Mouse (Mus musculus): ENCODE measurements around the gene Hoxa11.
A peak's percentile ranks its signal among the peaks of the same experiment; 100 is the strongest.

Gene Hoxa11

DNA sequence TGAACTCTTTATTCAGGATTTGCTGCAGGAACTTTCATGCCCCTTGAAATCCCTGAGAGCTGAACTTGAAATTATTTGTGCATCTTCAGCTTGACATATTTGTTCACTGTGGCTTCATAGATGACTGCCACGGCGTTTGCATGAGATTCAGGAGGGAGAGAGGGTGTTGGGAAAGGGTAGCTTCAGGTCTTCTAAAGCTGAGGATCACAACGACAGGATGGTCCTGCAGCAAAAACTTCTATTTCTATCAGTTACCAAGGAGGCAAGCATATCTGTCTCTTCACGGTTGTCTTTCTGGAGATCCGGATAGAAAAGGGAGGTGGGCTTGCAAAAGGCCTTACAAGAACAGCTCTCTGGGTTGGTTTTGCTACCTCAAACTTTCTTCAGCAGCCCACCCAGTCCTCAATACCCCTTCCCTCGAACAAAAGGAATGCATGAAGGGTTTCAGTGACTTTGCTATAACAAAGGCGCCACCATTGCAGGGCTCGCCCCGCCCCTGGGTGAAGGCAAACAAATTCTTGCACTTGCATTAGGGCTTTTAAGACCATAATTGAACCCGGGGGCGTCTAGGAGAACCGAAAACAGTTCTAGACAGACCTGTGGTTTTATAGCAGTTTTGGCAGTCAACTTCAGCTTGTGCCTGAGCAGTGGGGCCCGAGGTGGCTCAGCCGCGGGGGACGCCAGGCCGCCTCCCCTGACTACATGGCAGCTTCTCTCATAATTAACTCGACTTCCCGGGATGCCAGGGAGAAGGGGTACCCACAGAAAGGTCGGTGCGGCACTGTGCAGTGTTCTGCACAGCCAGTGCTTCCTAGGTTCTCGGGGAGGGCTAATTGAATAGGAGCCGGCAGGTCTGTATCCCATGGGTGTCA, 2.4 kb upstream of the Hoxa11 start:
- DNase-seq (ENCODE audit: low spot score in 2 of 2): no peak

DNA sequence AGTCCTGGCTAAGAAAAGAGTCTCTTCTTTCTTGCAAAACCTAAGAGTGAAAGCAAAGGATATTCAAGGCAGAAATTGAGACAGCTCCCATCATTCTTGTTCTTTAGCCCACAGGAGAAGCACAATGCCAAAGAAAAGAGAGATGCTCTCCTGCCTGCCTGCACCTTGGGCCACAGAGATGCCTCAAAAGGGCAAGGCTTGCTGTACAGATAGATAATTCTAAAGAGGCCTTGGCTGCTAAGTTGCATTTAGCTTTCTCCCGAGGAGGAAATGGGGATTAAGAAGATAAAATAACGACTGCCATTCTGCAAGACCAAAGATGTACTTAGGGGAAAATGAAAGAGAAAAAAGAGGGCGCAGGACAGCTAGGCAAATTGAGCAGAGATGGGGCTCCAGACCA, 1.3 kb upstream of the Hoxa11 start:
- no peak for DNase-seq (ENCODE audit: low spot score in 2 of 2)

DNA sequence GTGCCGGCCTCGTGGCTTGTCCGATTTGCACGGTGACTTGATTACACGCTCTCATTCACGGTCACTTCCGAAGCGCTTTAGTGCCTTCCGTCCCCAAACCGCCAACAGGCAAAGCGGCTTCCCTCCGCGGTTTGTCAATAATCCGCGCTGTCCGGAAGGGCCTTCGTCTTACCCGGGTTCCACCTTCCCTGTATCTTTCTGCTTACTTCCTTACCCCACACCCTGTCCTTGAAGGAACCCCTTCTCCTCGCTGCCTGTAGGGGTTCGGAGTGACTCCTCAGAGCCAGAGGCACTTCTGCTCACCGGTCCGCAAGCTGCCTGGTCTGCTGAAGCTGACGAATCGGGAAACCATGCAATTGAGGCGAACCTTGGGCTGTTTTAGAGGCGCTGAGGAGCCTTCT, 793 bp upstream of the Hoxa11 start:
- DNase-seq (ENCODE audit: low spot score in 2 of 2): no peak

DNA sequence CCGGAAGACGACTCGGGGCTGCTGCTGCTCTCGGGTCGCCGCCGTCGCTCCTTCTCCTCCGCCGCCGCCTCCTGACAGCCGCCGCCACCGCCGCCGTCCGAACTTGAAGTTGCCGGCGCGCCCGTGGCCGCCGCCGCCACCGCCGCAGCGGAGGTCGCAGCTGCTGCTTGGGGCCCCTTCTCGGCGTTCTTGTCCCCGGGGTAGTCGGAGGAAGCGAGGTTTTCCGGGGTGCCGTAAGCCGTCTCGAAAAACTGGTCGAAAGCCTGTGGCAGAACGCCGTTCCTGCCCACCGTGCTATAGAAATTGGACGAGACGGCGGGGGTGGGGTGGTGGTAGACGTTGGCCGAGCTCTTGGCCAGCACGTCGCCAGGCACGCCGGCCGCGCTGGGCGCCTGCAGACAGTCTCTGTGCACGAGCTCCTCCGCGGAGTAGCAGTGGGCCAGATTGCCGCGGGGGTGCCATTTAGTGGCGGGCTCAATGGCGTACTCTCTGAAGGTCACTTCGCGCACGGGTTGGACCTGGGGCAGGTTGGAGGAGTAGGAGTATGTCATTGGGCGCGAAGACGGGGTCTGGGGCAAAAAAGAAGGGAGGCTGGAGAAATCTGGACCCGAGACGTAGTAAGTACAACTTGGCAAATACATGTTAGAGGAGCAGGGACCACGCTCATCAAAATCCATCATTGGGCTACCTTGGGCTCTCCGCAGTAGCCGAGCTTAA, 412 bp downstream of the Hoxa11 start:
- DNase-seq (ENCODE audit: low spot score in 2 of 2): no peak

DNA sequence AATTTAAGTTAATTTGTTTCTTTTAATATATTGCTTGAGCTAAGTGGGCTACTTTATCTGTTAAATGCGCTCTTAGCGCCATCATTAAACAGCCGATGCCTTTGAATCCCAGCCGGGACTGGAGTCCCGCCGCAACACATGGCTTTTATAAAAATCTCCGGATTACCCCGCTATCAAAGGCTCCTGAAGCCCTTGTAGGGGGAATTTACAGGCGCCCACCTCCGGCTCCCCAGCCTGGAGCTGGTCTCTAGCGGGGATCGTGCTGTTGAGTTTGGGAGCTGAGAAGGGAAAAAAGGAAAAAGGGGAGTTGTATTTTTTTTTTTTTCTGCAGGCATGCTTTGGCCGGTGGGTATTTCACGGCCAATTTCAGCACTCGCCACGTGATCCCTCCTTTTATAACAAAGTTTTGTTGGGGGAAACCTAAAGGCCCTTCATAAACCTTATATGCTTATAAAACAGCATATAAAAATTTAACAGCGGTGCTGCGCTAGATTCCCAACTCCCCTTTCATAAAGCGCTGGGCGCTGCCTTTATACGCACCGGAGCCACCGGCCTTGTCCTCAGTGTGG, 1.1 kb downstream of the Hoxa11 start:
- no peak for DNase-seq (ENCODE audit: low spot score in 2 of 2)

DNA sequence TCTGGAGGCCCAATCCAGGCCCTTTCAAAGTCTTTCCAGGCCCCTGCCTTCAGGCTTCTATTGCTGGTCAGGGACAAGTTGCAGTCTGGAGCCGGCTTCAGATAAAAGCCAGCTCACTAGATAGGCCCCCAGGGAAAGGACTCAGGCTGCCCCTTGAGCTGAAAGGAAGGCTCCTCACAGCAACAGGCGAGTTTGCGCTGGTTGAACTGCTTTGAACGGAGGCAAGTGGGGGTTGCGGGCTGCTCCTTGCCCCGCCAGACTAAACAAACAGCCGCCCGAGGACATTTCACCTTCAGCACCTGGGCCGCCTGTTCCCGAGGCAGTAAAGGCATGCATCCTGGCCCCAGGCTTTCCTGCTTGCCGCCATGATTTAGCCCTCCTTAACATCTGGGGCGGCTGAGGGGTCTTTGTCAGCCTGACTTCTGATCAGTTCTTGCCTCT, 1.9 kb downstream of the Hoxa11 start:
- no peak for DNase-seq (ENCODE audit: low spot score in 2 of 2)

DNA sequence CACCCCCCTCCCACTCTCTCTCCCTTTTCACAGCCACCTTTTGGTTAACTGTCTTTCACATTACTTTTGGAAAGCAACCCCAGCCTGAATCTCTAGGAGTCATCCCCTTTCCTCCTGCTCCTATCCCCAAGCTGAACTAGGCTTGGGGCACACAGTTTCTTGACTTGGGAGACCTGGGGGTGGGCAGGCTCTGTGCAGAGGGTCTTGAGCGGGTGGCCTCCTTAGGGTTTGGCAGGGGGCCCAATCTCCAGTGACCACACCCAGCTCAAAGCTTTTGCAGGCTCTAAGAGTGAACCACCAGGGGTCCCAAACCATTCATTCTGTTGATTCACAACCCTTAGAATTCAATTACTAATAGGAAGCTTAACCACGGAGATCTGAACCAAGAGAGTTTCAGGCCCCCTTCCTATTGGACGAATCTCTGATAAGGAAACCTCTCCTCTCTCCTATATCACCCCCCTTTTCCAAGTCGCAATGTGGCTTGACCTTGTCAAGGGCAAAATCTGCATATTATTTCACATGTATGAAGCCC, 2.7 kb downstream of the Hoxa11 start:
- DNase-seq (ENCODE audit: low spot score in 2 of 2): no peak

DNA sequence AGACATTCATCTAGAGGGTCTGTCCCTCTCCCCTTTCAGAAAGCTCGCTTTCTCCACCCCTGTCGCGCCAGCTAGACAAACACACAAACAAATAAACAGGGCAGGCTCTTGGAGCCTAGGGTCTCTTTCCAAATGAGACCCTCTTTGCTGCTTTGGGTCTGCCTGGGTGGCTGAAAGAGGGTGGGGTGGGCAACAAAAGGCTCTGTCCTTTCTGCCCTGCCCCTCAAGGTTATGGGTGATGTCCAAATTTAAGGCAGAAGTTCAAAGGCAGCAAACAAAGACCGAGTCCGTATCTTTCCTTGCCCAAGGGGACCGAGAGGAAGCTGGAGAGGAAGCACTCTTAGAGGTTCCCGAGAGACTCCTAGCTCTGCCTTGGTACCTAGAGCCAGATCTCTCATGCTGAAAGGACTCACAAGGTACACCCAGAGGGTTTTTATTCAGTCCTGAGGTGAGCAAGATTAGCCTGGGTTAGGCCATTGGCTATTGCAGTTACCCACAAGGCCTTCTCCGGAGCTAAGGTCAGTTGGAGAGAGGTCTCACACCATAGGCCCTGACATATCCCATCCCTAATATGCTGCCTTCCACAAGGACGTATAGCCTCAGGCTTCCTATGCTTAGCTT, 4.5 kb downstream of the Hoxa11 start:
- no peak for DNase-seq (ENCODE audit: low spot score in 2 of 2)

DNA sequence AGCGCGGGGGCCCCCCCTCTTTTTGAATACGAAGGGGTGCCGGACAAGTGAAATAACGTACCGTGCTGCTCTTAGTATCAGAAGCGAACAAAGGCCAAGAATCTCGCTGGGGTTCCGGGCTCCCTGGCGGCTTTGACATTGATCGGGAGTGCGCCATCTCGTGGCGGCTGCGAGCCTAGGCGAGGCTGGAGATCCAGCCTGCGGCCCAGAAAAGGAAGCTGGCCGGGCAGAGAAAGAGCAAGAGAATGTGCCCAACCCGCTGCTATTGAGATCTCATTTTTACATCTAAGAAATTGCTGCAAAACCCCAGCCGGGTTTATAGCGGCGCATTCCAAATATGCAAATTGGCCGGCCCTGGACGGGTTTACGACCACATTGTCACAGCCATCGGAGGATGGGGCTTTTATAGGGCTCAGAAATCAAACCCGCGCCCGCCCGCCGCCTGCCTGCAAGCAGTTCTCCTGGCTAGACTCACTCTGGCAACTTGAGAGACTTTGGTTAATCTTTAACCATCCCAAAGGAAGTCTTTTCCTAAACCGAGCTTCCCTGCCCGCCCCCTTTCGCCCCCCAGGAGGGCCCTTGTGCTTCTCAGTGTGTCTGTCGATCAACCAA, 5.1 kb downstream of the Hoxa11 start, which contains the start of gene Hoxa10:
Gene Hoxa10 (minus strand): TSS at position 466 of the 612 bp plus-strand sequence.
- DNase-seq (ENCODE audit: low spot score in 2 of 2): peak; percentile 67 to 78

DNA sequence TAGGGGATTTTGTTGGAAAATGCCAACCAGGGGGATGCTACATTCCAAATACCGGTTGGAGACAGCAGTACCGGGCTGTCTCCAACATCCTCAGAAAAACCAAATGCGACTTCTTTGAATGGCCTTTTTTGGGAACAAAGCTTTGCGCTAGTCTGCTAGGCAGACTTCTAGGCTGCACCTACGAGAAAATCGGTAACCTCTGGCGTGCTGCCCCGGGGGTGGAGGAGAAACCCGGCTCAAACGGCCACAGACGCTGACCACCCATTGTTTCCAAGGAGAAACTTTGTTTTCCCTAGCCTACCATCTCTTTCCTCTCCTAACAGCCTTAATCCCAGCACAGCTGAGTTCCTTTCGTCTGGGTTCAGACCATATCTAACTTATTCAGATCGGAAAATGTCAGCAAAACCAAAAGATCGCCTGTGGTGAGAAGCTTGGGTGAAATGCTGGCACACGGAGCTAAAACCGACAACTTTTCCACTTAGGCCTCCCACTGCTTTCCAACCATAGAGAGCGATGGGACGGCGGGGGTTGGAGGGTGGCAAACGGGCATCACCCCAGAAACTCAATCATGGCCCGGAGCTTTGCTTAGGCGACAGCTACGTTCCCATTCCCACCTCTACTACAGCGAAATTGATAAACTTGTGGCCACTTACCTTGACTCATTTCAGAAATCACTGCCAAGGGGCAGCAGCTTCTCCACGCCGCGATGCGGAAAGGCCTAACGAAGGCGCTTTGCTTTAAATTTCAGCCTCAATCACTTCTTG, 5.8 kb downstream of the Hoxa11 start:
- no peak for DNase-seq (ENCODE audit: low spot score in 2 of 2)

DNA sequence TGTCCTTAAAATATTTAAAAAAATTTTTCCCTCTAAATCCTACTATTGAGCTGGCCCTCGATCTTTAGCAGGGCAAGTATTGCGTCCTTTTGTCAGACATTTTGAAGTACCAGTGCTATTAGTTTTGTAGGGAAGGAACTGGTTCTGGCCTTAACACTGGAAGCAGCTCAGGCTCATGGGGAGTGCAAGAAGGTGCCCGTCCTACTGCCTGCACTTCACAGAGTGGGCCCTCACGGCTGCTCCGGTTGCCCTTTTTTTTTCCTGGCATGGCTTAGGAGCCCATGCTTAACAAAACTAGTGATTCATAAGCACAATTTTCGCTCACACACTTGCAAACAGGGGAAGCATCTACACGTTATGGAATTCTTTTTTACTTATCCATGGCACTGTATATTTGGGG, 6.6 kb downstream of the Hoxa11 start:
- no peak for DNase-seq (ENCODE audit: low spot score in 2 of 2)

DNA sequence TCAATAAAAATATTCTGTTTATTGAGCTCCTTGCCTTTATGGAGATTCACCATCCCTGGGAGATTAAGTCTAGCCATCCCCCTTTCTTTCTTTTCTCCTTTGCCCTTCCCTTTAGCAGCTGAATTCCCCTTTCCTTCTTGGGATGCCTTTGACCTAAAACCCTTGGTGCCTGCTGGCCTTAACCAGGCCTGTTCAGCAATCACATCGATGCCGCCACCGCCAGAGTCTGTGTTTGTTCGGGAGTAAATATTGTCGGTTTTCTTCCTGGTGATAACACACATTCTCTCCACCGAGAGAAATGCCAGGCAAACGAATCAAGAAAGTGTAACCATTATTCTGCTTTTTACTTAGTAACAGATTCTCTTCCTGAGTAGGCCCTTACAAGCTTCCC, 7.5 kb downstream of the Hoxa11 start:
- no peak for DNase-seq (ENCODE audit: low spot score in 2 of 2)

DNA sequence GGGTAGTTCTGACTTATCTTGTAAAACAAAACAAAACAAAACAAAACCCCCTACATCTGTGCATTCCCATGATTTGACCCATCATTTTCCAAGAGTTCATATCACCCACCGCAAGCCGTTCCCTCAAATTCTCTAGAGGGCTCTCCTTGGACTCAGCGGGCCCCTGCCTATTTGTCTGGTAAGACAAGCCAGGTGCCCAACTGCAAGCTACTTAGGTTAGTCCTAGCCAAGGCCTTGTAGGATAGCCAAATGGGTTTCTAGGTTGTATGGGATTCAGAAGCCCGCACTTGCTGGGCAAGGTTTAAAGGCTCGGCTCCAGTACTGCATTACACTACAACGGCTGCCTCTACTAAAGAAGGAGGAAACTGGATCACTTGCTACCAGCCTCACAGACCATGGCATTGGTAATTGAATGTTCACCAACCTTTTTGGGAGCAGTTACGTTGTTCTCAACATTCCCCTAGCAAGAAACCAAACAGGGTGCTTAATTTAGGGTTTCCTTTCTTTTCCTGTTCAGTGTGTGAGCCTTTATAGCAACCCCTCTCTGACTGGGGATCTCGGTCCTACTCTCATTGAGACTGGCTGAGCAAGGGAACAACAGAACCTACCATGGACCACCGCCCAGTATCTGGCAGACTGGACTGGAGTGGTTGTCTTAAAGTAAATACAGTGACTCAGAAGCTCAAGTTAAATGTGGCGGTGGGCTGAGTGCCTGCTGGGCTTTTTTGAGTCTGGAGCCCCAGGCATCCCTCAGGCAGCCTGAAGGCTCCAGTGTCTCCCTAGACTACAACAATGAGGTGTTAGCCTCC, 8.1 kb downstream of the Hoxa11 start:
- no peak for DNase-seq (ENCODE audit: low spot score in 2 of 2)

DNA sequence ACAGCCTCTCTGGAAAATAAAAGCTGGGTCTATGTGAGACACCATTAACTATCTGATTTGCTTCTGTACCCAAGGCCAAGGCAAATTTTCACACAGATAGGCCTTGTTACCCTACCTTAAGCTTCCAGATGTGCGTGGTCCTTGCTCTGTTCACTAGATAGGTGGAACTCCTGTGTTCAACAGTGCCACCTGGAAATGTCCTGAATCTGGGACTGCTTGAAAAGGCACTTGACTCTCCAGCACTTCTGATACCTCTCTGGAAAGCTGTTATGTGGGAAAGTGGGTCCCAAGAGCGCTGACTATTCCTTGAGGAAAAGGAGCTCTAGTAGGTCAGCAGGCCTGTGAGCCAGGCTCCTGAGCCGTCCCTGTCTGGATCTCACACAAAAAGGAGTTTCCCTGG, 8.8 kb downstream of the Hoxa11 start:
- no peak for DNase-seq (ENCODE audit: low spot score in 2 of 2)

DNA sequence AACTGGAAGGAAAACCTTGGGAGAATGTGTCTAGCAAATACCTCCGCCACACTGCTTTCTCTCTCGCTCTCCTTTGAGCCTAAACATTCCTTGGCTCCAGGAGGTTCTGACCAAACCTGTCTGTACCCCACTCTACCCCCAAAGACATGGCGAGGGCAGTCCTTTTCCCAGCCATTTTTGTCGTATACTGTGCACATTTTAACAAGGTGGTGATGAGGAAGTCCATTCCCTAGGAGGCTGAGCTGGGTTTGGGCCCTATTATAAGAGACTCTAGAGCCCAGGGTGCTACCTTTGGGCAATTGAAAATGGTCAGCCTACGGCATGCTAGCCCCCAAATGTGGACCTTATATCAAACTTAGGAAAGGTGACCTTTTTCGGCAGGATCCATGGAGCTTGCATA, 9.7 kb downstream of the Hoxa11 start:
- DNase-seq (ENCODE audit: low spot score in 2 of 2): no peak

DNA sequence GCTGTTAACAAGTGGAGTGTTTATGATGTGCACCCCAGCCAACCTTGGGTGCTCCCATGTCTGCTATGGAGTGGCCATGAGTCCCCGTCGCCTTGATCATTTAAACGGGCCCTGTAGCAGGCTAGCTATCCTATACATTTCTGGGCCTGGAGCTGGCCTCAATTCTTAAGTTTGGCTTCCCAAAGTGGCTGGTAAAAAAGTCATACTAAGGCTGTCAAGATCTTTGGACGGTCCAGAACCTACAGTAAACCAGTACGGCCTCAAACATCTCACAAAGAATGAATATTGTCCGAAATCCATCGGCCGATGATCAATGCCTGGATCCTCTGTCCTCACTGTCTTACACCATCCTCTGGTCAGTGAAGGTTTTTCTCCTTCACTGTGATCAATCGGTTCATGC, 10.3 kb downstream of the Hoxa11 start:
- DNase-seq (ENCODE audit: low spot score in 2 of 2): no peak

DNA sequence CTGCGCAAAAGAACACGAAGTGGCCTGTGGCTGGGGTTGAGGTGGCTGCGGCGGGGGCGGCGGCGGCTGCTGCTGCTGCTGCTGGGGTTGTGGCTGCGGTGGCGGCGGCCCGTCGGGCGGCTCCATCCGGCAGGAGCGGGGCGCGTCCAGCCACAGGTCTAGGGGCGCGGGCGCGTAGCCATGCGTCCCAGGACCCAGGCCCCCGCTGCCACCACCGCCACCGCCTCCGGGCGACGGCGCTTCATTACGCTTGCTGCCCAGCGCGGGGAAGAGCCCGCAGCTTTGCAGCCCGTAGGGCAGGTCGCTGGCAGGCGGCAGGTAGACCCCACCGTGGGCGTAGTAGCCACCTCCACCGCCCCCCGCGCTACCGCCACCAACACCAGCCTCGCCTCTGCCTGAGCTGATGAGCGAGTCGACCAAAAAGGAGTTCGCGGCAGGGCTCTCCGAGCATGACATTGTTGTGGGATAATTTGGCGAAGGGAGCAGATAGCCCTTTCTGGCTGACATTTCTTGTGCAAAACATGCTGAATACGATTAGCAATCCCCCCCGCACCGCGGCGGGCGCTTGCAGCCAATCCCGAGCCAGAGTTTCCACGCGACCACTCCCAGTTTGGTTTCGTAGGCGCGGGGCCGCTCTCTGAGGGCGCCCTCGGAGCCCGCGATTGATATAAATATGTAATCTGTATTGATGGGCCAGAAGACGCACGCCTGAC, 11.0 kb downstream of the Hoxa11 start:
- DNase-seq (ENCODE audit: low spot score in 2 of 2): no peak

DNA sequence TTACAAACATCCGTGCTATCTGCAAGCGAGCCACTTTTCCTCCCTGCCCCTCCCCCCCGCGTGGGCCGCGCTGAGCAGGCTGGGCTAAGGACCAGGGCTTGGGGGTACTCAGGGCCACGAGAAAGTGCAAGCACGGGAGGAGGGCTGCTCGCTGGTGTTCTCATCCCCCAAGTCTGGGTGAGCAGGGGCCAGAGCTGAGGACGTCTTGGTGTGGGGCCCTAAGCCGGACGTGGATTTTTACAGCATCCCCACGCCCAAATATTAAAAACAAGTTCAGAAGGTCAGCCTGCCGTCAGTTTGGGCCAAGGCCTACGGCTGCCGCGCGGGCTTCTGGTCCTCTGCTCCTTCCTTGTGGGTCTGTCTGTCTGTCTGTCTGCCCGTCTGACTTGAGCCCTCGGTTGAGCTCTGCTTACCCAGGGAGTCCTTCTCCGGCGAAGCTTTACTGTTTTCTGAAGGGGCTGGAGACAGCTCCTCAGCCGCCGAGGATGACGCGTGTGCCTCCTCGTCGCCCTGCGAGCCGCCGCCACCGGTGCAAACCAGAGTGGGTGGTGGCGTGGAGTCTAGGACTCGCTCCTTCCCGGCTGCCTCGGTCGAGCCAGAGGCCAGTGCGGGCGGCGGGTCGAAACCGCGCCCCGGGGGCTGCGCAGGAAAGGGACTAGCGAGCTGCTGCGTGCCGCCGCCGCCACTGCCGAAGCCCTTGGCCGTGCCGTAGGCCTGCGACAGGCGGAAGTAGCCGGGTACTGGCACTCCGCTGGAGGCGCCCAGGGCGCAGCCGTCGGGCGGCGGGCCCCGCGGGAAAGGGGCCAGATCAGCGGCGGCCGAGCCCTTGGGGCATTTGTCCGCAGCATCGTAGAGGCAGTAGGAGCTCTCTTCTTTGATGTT, 11.8 kb downstream of the Hoxa11 start:
- no peak for DNase-seq (ENCODE audit: low spot score in 2 of 2)

All from natural killer cell, adult 2 months (primary cell).